Mouse (Mus musculus) monocyte, adult 5-6 weeks (primary cell): ENCODE measurements around the gene Rpl41. TPM values are rescaled to one million over a fixed set of nuclear protein-coding genes. Genes with fewer than 3 reads are reported as not detected.
A peak's percentile ranks its signal among the peaks of the same experiment; 100 is the strongest.
"Not testable (repeated sequence)": the region's sequence is repeated elsewhere in the genome, so short reads cannot be mapped to it uniquely, and the experiment has no call there.

Experiments
- ATAC-seq: fragments of 153-309, 156-312 bp; replicated peaks from 2 replicates; pipeline ENCODE4 v1.8.0; 2017; ENCODE audit warnings: mild to moderate bottlenecking; ENCODE audit not compliant: low TSS enrichment, insufficient number of reproducible peaks, severe bottlenecking, poor library complexity, low FRiP score
- total RNA-seq: library from RNA; stranded (forward); fragments of 200-1000, 200-491, 200-594 nt; gene quantifications from 3 replicates; pipeline ENCODE4 v1.2.3, GENCODE M21; 2017

Rpl41 gene
- total RNA-seq, 1 experiment from 2014 or later: 2,260 TPM

DNA sequence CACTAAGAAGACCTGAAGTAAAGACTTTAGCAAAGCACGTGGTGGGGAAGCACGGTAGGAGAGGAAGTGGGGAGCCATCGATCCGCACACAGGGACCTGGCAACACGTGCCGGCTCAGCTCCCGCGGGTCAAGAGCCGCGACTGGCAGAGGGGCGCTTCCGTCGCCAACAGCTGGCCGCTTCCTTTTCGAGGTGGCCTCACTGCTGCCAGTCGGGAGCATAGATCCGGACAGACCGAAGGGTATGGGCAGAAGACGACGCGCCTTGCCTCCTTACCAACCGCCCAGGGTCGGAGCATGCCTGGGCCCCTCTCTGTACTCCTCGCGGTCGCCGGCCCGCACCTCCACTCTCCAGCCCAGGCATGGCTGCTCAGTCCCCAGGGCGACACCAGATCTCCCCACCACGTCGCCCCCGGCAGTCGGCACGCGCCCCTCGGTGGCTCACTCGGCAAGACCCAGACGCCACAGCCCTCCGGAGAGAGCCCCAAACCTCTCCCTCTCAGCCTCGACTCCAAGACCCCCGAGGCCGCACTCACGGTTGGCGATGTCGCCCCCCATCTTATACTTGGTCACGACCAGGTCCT, 16.2 kb upstream of the Rpl41 start:
- ATAC-seq: 0 out of 2 replicates have a peak, but pooled peaks have one; percentile 12

DNA sequence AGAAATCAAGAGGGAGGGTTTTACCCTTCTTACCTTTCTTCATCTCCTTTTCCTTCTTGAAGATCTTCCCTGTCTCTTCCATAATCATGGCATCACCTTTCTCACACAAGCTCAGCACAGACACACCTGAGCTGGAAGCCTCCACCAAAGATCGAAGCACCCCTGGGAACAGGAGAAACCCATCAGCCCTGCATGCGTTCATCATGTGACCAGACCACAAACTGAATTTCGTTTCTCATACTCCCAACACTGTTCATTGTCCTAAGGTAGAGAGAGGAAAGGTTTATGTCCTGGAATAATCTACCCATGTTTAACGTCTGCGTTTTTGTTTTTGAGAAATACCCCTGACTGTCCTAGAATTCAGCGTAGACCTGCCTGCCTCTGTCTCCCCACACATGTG, 14.4 kb upstream of the Rpl41 start:
- no peak for ATAC-seq

- no peak for ATAC-seq
These were observed 7.9 kb upstream of the Rpl41 start for GRCm38 (mm10) chr10:128556963-128557362.

DNA sequence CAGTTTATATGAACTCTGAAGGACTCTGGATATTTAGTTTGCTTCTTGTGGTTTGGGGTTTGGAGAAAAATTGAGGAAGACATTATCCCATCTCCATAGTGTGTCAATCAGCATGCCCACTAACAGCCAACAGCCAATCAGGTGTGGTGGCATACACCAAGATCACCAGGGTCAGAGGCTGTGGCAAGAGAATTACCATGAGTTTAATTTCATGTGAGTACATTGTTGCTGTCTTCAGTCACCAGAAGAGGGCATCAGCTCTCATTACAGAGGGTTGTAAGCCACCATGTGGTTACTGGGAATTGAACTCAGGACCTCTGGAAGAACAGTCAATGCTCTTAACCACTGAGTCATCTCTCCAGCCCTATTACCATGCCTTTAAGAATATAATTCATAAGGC, 7.2 kb upstream of the Rpl41 start:
- ATAC-seq: no peak

DNA sequence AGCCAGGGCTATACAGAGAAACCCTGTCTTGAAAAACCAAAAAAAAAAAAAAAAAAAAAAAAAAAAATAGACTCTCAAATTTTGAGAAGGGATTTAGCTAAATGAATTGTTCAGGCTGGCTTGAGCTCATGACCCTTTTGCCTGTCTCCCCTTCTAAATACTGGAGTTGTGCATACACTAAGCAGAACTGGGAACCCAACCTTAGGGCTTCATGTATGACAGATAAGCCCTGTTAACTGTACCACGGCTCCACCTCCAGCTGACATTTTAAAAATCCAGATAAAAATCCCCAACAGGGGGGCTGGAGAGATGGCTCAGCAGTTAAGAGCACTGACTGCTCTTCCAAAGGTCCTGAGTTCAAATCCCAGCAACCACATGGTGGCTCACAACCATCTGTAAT, 6.5 kb upstream of the Rpl41 start:
- not testable (repeated sequence) for ATAC-seq

GRCm38 (mm10) chr10:128550144-128550823, 1.2 kb upstream of the Rpl41 start:
- not testable (repeated sequence) for ATAC-seq

- not testable (repeated sequence) for ATAC-seq
These were observed 565 bp upstream of the Rpl41 start for GRCm38 (mm10) chr10:128549682-128550057.

GRCm38 (mm10) chr10:128548051-128548791, 884 bp downstream of the Rpl41 start:
- not testable (repeated sequence) for ATAC-seq

GRCm38 (mm10) chr10:128547361-128548032, 1.6 kb downstream of the Rpl41 start, which contains the start of gene Zc3h10:
Gene Zc3h10, minus strand, starts transcription at chr10:128547774.
- peak; percentile 74 for ATAC-seq

DNA sequence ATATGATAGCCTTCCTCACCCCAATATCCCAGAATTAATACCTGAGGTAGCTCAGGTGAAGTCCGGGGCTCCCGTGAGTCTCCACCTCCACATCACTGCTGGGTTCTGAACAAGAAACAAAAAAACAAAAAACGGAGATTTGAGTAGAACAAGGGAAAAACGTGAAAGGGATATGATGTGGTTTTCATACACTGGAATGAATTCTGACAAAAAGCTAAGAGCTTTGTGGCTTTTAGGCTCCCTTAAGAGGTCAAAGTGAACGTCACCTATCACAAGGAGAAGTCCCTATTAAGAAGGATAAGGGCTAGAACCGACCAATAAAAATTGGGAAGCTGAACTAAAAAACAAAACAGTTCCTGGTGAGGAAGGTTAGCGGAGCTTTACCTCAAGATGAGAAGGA, 2.3 kb downstream of the Rpl41 start:
- no peak for ATAC-seq

DNA sequence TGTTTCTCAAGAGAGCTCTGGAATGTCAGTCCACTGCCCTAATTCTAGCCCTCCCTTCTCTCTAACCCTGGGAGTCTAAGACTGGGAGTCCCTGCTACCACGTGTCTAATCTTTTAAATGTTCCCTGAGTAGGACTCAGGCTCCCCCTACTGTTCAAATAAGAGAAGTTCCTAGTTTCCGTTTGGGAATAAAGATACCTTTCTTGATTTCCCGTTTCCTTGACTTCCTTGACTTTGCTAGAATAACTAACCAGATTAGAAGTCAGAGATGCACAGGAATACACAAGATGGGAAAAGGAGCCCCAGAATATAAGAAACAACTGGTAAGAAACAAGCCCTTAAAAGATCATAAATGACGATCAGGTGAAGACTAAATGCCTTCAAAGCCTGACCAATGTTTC, 2.7 kb downstream of the Rpl41 start:
- no peak for ATAC-seq

- ATAC-seq: no peak
These were observed 3.6 kb downstream of the Rpl41 start for GRCm38 (mm10) chr10:128545570-128545898.

DNA sequence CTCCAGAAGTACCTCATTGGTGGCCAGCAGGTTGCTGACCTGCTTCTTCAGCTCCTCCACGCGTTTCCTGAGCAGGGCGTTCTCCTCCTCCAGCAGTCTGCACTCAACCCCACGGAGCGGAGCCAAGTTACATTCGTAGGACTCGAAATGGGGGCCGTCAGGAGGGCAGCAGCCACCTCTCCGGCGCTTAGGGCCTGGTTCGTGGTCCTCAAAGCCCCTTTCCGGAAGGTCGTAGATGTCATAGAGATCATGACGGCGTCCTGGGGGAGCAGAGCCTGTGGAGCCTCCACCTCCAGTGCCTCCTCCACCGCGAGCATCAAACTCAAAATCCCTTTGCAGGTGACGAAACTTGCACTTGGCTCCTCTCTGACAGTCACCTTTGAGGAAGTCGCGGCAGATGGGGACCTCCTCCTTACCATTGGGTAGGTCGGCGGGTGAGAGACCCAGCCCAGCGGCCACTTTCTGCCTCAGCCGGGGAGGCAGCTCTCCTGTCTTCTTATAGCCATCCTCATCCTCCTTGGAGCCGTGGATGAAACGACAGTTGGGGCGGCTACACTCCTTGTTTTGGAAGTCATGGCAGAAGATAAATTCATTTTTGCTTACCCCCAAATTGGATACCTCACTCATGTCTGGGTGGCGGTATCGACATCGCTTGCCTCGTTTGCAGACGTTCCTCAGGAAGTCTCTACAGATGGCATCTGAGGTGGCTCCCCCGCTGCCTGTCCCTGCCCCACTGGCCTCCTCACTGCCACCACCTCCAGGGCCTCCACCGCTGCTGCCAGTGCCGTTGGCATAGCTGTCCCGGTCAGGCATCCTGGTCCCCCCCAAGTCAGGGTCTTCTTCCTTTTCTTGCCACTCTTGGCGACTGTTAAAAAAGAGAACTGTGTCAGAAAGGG, 4.2 kb downstream of the Rpl41 start:
- ATAC-seq: no peak

DNA sequence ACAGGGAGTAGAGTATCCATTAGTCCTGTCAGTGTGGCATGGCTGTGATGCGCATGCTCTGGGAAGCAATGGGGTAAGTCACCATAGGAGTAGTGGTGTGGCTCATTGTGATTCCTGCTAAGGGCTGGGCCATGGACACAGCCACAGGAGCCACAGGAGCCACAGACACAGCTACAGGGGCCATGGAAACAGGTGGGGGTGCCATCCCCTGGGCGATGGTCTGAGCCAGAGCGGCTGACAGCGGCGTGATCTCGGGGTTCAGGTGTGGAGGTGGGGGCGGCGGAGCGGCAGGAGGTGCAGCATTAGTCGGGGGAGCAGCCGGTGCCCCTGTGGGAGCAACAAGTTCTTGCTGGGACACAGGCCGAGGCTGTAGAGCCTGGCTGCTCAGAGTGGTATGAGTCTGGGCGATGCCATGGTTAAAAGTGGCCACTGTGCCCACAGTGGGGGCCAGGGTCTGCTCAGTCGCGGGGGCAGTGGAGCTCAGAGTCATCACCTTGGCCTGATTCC, 4.9 kb downstream of the Rpl41 start:
- no peak for ATAC-seq

DNA sequence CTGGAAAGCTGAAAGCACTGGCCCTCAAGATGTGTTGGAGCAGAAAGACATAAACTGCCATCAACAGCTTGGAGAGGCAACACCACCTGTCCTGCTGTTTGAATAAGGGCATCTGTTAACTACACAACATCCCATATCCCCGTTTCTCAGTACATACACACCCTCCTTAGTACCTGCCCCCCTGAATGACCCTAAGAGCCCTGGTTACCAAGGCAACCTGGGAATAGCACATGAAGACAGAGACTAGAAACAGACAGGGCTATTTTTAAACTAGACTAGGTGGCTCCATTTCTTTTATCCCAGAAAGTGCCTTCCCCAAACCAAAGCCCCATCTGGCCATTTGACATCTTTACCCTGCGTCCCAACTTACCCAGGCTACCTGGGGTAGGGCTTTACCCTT, 6.0 kb downstream of the Rpl41 start:
- ATAC-seq: no peak

GRCm38 (mm10) chr10:128538340-128538870, 10.7 kb downstream of the Rpl41 start:
- no peak for ATAC-seq

GRCm38 (mm10) chr10:128536266-128536940, 12.7 kb downstream of the Rpl41 start:
- peak; percentile 96 for ATAC-seq
